Mouse (Mus musculus): ENCODE results near the gene Gkn2.

DNA sequence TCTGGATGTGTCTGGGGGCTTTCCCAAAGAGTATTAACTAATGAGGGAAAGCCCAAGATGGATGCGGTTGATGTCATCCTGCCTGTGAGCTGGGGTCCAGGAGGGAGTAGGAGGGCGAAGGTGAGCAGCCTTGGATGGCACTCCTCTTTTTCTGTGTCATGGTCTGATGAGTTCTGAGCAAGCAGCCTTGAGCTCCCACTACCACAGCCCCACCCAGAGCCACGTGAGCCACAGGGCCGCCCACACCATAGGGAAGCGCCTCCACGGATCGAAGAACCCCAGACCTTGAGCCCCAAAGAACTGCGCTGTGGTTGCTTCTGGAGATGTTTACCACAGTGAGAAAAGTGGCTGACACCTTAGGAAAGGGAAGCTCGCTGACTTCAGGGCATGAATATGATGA is 21.6 kb downstream of the Gkn2 start:
- no peak for TF ChIP-seq USF1 (IDR thresholded peaks at IDR 0.05; ENCODE audit: low read depth)
- TF ChIP-seq POLR2A (IDR thresholded peaks at IDR 0.05; ENCODE audit: insufficient read length, low read depth), result no peak
- TF ChIP-seq MAX (IDR thresholded peaks at IDR 0.05; ENCODE audit: low read depth), result no peak
- TF ChIP-seq MYOG (IDR thresholded peaks at IDR 0.05; ENCODE audit: control insufficient read depth in 1 of 3, insufficient read depth in 1 of 3, insufficient read length in 2 of 3, low read depth in 2 of 3), result no peak
- no peak for TF ChIP-seq POLR2AphosphoS2 (IDR thresholded peaks at IDR 0.05; ENCODE audit: insufficient read length, low read depth)
- TF ChIP-seq SRF (IDR thresholded peaks at IDR 0.05; ENCODE audit: control insufficient read depth, insufficient read length, low read depth), result no peak
- no peak for TF ChIP-seq TCF12 (IDR thresholded peaks at IDR 0.05; ENCODE audit: insufficient read depth, poor library complexity, severe bottlenecking)
- no peak for TF ChIP-seq MYOD1 (IDR thresholded peaks at IDR 0.05; ENCODE audit: control insufficient read depth in 1 of 3, insufficient read length in 2 of 3, low read depth in 2 of 3)
- no peak for TF ChIP-seq TCF3 (IDR thresholded peaks at IDR 0.05; ENCODE audit: insufficient read length, low read depth)
